Mouse (Mus musculus): ENCODE data around the gene Pomp.

The Pomp gene

DNA sequence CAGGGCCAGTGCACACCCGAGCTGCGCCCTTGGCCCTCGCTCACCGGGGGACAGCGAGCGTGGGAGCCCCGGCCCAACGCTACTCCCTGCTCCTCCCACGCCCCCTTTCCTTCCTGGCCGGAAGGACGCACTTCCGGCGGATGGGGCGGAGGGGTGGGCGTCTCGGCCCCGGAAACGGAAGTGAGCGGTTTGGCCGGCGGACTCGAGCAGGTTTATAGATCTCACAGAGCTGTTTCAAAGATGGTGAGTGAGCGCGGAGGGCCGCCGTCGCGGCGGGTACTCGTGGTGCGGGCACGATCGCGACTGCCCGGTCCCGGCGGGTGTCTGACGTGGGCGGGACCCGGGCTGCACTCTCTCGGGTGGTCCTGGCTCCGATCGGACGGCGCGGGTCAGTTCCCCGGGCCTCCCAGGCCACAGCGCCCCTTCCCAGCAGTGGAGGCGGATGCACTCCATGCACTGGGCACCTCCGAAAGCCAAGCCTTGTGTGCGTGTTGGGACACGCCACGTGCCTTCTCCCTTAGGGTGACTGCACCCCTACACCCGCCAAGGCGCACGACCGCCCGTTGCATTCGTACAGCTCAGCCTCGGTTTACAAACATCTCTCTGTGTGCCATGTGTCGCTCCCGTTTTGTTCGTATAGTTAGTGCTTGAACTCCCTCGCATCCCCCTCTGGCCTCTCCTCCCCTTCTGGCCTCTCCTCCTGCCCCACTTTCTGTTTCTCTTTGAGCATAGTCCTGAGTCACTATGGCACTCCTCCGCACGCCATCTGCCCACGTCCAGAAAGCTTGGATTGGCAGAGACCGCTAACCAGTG is at the start of gene Pomp:
Gene Pomp, plus strand, starts transcription at position 13 of the 813 bp plus-strand sequence.
- DNase-seq (ENCODE audit: low spot score) = peak; percentile 89

DNA sequence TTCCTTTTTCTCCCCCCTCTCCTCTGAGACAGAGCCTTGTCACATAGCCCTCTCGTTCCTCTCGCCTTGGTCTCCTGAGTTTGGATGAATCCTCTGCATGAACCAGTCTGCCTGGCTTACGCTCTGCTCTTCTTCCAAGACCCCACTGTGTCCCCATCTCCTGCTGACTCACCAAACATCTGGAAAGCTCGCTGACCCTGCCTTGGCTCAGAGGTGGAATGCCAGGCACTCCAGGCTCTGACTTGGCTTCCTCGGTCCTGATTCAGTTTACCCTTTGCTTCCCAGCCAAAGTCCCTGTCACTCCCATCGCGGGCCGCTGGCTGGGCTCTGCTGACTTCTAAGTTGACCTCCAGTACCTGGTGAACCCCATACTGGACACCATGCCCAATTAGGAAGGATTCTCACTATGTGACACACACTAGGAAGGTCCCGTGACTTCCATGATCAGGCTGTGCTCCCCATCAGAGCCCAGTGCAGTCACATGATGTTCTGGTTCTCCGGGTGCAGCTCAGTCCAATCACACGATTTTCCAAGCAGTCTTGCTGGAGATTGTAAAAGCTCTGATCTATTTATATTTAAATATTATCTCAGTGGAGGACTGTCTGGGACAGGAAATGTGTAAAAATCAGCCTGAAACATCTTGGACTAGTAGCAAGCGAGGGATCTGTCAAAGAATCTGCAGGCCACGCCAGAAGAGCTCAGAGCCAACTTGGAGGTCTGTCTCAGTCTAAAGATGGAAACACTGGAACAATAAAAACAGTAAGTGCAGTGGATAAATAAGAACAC is 47.8 kb upstream of the Pomp start:
- DNase-seq (ENCODE audit: low spot score) = no peak

DNA sequence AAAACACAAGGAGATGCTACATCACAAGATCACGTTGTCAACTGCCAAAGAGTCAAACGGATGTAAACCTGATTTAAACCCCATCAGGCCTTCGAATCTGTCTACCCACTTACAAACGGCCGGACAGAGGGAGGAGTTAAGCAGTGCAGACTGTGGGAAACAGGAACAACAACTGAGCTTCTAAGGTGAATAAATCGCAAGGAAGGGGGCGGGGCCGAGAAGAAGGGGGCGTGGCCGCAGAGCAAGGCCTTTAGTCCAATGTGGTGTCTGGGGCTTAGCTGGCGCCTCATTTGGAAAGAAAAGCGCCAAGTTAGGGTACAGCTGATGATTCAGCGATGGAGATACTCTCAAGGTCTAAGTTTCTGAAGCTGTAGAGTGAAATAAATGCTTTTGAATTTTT is 45.3 kb upstream of the Pomp start:
- DNase-seq (ENCODE audit: low spot score) = no peak

DNA sequence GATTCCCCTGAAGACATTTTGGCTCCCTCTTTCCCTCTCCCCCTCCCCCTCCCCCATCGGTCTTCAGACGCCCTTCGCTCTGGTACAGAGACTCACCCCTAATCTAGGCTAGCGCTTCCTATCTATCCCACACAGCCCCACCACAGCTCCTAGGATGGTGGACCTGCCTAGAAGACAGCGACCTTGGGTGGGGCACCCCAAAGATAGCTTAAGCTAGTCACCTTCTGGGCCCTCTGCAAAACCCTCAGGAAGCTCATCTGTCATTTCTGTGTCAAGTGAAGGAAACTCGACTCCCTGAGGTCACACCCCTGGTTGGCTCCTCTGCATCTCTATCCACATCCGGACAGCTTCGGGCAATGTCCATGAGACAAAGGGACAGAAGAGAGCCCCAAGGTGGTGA is 44.7 kb upstream of the Pomp start:
- DNase-seq (ENCODE audit: low spot score) = no peak

DNA sequence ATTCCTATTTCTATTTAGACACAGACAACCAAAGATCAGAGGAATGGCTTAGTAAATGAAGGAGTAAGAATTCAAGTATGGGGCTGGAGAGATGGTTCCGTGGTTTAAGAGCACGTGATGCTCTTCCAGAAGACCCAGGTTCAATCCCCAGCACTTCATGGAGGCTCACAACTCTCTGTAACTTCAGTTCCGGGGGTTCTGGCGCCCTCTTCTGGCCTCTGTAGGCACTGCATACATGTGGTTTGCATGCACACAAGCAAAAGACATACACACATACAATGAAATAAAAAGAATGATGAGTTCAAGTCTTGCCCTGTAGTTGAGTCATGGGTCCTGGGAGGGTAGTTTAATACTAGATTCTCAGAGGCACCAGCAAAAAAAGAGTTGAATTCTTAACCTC is 43.8 kb upstream of the Pomp start:
- DNase-seq (ENCODE audit: low spot score) = no peak

DNA sequence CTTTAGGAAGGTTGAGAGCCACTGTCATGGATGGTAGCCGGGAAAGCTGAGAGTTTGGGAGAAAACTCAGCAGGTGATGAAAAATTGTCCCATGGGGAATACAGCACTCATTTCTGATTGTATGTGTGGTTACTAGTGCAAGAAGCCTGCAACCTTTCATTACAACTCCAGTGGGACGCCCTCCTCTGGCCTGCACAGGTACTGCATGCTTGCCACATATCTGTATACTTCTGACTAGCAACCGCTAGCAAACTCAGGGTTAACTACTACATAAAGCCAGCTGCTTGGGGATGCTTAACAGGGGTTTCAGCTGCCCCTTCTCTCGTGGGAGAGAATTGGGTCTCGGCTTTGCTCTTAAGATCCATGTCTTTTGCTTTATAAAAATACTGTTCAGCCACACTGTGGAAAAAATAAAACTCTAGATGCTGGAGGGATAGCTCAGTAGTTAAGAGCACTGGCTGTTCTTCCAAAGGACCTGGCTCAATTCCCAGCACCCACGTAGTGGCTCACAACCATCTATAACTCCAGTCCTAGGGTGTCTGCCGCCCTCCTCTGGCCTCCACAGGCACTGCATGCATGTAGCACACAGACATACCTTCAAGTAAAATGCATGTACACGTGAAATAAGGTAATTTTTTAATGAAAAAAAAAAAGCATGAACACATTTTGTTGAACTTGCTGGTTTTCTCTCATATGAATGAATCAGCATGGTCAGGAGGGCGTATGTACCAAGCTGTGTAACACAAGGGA is 42.3 kb upstream of the Pomp start:
- no peak for DNase-seq (ENCODE audit: low spot score)

DNA sequence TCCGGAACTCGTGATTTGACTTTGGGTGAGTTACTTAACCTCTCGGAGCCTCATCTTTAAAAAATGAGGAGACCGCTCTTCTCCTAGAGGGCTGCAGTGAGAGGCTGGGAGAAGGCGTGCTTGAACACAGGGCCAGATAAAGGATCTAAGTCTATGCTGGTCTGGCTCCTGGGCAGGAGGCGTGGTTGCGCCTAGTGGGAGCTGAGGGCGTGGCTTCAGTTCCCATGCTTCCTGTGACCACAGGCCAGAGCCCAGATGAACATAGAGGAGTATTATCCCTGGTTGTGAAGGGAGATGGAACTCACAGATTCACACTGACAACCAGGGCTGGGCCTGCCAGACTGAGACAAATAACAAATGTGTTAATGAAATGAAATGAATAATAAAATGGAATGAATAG is 41.4 kb upstream of the Pomp start:
- no peak for DNase-seq (ENCODE audit: low spot score)

DNA sequence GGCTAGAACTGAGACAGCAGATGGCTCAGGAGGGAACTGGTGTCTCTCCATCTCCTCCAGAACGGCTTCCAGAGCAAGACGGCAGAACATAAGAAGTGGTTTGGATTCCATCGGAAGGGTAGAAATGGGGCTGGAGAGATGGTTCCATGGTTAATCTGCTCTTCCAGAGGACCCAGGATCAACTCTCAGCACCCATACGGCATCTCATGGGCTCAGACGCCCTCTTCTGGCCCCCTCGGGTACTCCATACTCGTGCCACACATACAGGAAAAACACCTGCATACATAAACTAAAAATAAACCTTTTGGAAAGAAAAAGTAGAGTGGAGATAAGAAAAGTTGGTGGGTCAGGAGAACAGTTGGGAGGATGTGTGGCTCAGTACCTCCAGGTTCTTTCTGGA is 40.4 kb upstream of the Pomp start:
- DNase-seq (ENCODE audit: low spot score) = no peak

DNA sequence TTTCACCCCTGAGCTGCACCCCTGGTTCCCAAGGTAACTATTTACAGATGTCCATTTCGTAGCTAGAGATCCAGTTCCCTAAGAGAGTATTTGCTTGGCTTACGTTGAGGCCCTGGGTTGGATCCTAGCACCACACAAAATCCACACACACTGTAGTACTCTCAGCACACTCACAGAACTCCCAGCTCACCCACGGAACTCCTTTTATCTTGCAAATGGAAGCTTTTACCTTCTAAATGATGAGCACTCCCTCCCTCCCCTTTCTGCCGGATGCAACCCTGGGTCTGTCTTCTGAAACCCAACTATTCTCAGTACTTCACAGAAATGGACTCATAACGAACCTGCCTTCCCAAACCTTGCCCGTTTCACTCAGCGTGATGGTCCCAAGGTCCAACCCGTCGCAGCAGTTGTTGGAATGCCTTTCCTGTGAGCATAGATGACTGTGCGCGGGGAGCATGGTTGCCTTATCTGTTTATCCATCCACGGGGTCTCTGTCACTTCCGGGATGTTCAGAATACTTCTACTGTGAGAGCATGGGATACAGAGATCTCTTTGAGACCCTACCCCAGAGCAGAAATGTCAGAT is 36.1 kb upstream of the Pomp start:
- no peak for DNase-seq (ENCODE audit: low spot score)

DNA sequence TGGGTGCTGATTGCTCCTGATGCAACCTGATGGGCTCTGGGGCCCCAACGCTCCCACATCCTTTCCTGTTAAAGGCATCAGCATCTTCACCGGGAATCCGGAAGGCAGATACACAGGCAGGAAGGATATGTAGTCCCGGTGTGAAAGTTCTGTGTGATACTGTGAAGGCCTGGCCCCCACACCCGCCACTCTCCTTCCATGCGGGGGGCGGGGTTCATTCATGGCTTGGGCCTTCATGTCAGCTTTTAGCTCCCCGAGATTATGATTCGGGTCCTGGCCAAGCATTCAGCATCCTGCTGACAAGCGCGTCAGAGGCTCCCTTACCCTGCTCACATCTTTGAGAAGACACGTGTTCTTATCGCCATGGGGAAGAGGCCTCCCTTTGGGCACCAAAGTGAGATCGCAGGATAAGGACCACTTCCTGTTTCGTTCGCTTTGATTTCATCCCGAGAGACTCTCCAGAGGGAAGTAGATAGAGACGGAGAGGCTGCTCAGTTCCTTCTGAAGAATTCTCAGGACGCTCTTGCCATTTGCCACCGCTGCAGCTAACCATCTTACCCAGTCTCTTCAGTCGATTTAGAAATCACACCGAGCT is 34.8 kb upstream of the Pomp start:
- no peak for DNase-seq (ENCODE audit: low spot score)

DNA sequence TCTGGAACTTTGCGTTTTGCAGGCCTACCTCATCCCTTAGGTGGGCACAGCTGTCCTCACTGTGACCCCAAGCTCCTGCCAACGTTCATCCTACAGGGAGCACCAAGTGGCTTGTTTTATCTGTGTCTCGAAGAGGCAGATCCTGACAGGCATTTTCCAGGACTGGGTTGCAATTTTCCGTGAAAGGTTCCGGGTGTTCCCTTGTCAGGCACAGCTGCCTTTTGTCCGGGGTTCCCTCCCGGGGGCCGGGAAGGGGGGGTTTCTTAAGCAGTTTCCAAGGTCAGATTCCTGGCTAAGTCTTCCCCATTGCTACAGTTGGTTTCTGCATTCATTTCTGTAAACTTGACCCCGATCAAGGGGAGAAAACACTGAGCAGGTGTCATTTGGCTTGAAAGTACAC is 34.2 kb upstream of the Pomp start:
- no peak for DNase-seq (ENCODE audit: low spot score)

DNA sequence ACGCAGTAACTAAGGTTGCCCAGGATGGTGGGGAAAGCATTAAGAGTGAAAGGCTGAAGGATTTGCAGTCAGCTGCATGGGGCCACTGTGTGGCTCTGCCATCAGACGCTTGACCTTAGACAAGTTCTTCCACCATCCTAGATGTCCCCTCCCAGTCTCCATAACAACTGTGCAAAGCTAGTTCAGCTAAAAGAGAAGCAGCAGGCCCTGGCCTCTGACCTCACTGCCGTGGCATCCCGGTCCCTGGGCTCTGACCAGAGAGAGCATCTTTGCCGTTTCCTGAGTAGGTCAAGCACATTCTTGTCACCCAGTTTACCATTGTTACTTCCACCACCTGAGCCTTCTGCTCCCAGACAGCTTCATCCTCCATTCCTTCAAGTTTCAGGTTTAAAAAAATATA is 33.7 kb upstream of the Pomp start:
- DNase-seq (ENCODE audit: low spot score) = no peak

DNA sequence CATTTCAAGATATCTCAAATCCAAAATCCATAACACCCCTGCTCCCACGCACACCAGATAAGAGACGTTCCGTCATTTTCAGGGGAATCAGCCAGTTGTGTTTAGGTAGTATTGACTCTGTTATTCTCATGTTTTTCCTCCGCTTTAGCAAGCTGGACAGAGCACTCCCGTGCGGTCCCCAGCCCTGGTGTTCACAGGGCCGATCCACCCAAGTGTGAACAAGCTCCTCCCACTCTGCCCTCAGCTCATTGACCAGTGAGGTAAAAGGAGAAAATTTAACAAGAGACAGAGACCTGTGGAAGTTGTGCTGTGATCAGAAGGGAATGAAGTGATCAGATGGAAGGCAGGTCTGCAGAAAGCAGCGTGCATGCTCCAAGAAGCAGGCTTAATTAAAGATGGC is 31.4 kb upstream of the Pomp start:
- no peak for DNase-seq (ENCODE audit: low spot score)

DNA sequence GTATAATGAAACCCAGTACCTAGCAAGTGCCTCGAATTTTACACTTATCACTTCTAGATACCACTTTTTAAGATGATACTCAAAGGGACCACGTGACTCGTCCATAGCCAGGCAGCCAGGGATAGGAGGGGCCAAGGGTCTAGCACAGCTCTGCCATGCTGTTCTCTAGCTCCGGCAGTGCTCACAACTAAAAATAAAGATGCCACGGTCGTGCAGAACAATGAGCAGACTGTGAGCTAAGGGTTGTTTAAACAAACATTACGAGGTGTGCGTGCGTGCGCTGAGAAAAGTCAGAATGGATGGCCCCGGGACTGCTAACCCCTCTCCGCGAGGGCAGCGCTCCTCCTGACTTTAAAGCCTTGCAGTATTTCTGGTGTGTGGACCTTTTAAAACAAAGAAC is 27.4 kb upstream of the Pomp start:
- no peak for DNase-seq (ENCODE audit: low spot score)

DNA sequence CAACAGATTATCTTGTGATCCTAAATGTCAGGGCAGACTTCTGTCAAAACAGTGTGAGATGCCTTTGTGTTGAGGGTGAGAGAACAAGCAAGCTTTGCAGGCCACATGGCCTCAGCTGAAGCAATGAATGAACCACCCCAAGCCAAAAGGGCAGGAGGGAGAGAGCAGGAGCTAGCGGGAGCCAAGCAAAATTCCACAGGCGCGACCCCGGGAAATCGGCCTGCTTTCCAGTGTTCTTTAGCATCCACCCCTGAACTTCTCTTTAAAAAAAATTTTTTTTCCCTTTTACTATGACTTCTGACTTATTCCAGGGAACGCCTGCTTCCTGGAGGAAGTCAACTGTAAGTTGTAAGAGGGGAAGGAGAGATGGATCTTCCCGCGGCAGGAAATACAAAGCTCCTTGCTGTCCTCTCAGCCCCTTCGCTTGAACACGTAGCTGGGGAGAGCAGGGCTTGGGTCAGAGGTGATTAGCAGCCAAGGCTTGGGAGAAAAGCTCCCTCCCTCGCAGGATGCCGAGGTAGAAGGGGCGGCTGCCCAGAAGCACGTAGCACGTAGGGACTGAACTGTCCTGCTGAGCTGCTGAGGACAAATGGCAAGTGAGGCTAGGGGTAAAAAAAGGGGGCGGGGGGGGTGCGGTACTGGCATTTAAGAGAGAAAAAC is 25.3 kb upstream of the Pomp start:
- no peak for DNase-seq (ENCODE audit: low spot score)

DNA sequence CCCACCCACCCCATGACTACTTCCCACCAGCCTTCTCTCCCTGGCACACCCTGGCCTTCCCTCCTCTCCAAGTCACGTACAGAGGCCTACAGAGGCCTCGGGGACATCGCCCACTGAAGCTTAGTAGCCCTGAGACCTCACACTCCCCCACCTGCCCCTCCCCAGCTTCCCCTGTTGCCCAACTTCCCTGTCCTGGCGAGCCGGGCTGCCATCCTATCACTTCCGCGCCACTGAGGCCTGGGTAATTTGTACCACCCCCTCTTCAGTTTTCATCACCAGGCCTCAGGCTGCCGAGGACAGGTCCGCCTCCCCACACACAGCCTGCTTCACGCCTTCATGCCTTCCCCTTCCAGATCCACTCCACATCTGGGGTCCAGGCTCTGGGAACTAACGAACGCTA is 20.8 kb upstream of the Pomp start:
- no peak for DNase-seq (ENCODE audit: low spot score)

DNA sequence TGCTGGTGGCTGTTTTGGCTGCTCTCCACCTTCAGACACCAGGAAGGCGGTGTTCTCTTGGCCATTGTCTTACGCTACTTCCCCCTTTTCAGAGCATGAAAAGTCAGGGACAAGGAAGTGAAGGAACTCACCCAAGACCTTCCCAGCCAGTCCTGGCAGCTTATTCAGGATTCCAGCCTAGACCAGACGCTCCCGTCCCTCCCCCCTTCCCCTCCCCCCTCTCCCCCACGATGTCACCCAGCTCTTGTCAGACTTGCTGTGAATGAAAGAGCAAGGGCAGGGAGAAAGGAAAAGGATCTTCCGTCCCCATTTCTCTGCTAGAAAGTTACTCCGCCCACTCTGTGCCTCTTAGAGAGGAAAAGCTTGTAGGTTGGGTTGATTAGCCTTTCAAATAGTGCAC is 16.9 kb upstream of the Pomp start:
- DNase-seq (ENCODE audit: low spot score) = no peak

DNA sequence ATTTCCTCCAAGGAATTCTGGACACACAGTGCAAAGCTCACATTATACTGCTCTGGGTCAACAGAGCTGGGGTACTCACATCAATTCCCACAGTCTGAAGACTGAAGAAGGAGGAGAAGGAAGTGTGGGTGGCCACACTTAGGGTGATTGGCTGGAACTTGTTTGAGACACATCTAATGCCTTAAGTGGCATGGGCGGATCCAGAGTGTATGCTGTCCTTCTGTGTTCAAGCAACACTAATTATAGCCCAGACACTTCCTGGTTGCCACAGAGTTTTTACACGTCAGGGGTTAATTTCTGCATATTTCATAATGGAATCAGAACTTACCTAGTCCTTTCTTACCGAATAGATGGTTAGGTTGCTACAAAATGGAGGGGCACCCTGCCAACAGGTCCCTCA is 14.9 kb upstream of the Pomp start:
- no peak for DNase-seq (ENCODE audit: low spot score)

DNA sequence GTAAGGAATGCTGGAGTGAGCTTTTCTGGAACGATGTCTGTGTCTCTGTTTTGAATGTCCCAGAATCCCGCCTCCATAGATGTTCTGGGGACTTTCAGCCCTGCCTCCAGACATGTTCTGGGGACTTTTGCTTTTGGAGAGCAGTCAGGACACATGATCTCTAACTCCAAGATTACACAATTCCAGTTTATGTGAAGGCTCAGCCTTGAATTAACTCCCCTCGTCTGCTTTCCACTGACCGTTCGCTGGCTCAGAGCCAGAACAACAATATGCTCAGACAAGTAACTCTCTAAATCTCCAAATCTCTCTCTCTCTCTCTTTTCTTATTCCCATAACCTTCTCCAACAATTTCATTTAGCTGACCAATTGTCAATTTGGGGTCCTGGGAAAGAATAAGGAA is 12.9 kb upstream of the Pomp start:
- DNase-seq (ENCODE audit: low spot score) = no peak

DNA sequence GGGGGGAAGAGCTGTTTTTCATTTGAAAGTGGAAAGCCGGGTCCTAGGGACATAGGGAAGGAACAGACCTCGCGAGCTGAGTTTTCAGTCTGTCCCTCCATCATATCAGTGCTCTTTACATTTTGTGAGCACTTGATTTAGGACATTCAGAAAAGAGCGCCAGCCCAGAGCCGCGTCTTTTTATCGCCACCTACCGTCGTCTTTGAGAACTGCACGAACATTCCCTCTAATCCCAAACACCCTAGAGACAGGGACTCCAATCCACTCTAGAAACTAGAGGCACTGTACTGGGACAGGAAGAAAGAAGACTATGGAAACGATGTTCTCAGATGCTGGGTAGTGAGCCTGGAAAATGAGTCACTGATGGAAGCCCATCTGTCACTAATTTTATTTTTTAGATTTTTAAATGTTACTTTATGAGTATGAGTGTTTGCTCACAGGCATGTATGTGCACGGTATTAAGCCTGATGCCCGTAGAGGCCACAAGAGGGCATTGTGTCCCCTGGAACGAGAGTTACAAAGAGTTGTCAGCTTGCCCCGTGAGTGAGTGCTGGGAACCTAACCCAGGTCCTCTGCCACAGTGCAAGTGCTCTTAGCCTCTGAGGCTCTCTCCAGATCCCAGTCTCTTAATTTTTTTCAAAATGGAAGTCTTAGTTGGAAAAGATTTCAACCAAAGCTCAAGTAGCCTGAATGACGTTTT is 11.9 kb upstream of the Pomp start:
- peak; percentile 52 for DNase-seq (ENCODE audit: low spot score)

DNA sequence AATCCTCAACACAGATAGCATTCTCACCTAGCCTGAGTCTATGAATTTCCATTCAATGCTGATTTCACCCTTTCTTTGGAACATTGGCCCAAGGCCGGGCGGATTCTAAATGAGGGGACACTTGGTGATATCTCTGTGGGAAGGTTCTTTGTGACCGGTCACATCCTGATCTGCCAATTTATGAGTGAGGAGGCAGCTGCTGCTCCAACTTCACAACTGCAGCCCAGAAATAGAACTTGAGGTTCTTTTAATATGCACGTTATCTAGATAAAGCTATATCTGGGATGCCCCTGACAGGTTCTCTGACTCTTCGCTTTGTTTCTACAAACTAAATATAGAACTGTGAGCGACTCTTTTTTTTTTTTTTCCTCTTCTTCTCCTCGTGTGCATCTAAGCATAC is 10.1 kb upstream of the Pomp start:
- no peak for DNase-seq (ENCODE audit: low spot score)
